Mouse (Mus musculus): ENCODE results near the gene Shisal2b. TPM values are rescaled to one million over a fixed set of nuclear protein-coding genes. Genes with fewer than 3 reads are reported as not detected.

Gene Shisal2b
- polyA plus RNA-seq, 1 experiment from 2014 or later: not detected

DNA sequence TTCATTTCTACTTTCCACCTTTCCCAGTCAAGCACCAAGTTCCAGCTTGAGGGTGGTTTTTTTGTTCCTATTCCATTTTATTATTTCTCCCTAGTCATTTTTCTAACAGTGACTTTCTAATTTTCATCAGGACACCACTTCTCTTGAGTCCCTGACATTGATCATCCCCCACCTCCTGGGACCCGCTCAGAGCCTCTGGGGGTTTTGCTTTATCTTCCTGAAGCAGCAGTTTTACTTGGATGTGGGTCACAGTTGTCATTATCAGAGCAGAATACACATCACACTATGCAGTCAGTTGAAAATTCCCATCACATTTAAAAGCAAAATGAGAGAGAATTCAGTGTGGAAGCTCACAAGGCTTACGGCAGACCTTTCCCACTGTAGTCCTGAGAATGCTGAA lies 10.0 kb downstream of the Shisal2b start:
- 82% methylated on average over 2 of the region's 2 CpGs for WGBS
- no peaks in the 10 kb centered on the region for H3K36me3 ChIP-seq
- ATAC-seq (ENCODE audit: insufficient number of reproducible peaks, insufficient read depth, low FRiP score, low TSS enrichment, low read depth): no peak
- no peaks in the 10 kb centered on the region for H3K9me3 ChIP-seq
- no peak overlapping the region for H3K27ac ChIP-seq
- H3K4me3 ChIP-seq (replicated peaks): no peak overlapping the region
- H3K9ac ChIP-seq (replicated peaks): no peak overlapping the region
- H3K4me2 ChIP-seq: no peak overlapping the region
- no peaks in the 10 kb centered on the region for H3K27me3 ChIP-seq
- H3K4me1 ChIP-seq (replicated peaks): no peaks in the 10 kb centered on the region

DNA sequence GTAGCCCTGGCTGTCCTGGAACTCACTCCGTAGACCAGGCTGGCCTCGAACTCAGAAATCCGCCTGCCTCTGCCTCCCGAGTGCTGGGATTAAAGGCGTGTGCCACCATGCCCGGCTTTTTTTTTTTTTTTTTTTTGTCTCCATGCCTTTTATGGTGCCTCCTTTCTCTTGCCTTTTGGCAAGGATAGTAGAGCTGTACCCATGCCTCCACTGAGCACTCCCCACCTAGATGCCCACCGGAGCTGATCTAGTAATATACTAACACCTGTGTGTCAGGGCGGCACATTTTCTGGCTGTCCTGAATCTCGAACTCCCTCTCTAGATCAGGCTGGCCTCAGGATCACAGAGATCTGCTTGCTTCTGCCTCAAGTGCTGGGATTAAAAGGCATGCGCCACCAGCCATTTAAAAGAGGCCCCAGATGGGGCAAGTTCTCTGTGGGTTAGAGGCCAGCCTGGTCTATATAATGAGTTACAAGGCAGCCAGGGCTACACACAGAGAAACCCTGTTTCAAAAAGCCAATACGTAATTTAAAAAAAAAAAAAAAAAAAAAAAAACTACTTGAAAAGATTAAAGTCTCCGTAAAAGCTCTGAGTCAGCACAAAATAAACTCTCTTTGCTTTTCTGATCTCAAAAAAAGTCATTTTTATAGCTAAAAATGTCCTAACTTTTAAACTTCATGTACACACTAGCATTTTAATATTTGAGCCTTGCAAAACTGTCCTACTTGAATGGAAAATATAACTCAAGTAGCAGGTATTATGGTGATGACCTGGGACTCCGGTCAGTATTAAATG lies 20.2 kb downstream of the Shisal2b start:
- Histone ChIP-seq H3K9ac (replicated peaks) (no peak overlapping the region), H3K4me2 (no peak overlapping the region), H3K27ac (no peak overlapping the region), H3K4me3 (replicated peaks) (no peak overlapping the region), H3K9me3 (no peaks in the 10 kb centered on the region), H3K4me1 (replicated peaks) (no peaks in the 10 kb centered on the region), H3K27me3 (no peaks in the 10 kb centered on the region), H3K36me3 (peaks cover 4% of the 10 kb centered on the region)
- 85% methylated on average over 12 of the region's 13 CpGs for WGBS
- ATAC-seq (ENCODE audit: insufficient number of reproducible peaks, insufficient read depth, low FRiP score, low TSS enrichment, low read depth): no peak

DNA sequence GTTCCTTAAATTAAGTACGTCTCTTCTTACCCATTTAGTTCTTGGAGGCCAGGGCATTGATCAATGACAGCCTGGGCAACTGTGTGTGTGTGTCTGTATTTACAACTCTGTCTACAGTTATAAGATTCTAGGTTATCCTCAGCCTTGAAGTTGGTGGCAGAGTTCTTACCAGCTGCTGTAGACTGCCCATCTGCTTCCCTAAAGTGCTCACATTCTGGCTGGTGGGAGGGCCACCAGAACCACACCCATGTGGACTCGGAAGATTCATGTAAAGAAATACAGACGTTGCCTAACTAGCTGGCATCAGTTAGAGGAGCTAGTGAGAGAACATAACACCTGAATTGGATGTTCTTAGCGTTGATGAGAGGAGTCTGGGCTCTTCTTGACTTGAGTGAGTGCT lies 21.8 kb downstream of the Shisal2b start:
- no peaks in the 10 kb centered on the region for H3K27me3 ChIP-seq
- H3K9me3 ChIP-seq: no peaks in the 10 kb centered on the region
- no peak overlapping the region for H3K27ac ChIP-seq
- WGBS: 64% methylated on average over 4 of the region's 4 CpGs
- H3K9ac ChIP-seq (replicated peaks): no peak overlapping the region
- no peaks in the 10 kb centered on the region for H3K4me1 ChIP-seq (replicated peaks)
- peaks cover 13% of the 10 kb centered on the region for H3K36me3 ChIP-seq
- H3K4me2 ChIP-seq: no peak overlapping the region
- H3K4me3 ChIP-seq (replicated peaks): no peak overlapping the region
- ATAC-seq (ENCODE audit: insufficient number of reproducible peaks, insufficient read depth, low FRiP score, low TSS enrichment, low read depth): no peak

DNA sequence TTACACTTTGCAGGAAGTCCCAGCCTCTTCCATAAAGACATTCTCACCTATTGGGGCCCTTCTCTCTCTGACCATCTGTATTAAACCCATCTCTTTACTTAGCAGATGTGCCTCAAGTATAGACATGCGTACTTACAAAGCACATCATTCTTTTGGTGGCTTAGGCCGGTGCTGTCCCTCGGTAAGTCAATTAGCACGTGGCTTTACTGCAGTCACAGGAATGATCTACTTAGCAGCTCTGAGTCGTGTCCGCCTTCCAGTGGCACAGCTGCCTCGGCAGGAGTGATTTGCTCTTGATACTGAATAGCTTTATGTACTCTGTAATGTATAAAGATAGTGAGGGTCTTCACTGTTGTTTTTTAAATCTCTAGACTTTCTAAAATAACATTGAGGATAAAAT lies 26.1 kb downstream of the Shisal2b start:
- Histone ChIP-seq H3K36me3 (peaks cover 46% of the 10 kb centered on the region), H3K4me2 (no peak overlapping the region), H3K4me3 (replicated peaks) (no peak overlapping the region), H3K27me3 (no peaks in the 10 kb centered on the region), H3K9ac (replicated peaks) (no peak overlapping the region), H3K9me3 (no peaks in the 10 kb centered on the region), H3K27ac (no peak overlapping the region), H3K4me1 (replicated peaks) (no peaks in the 10 kb centered on the region)
- 64% methylated on average over 7 of the region's 7 CpGs for WGBS
- ATAC-seq (ENCODE audit: insufficient number of reproducible peaks, insufficient read depth, low FRiP score, low TSS enrichment, low read depth): no peak

DNA sequence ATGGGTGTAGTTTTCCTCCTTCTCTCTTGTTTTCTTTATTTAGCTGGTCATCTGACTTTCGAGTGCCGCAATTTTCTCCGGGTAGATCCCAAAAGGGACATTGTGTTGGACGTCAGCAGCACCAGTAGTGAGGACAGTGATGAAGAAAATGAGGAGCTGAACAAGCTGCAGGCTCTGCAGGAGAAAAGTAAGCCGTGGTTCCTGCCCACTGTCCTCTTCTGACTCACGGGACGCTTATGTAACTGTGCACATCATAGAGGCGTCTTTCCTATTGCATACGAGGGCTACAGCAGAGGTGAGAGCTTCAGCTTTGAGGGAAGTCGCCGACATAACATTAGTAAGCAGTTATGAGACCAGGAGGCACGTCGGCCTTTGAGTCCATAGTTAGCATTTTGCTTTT lies 30.9 kb downstream of the Shisal2b start:
- Histone ChIP-seq H3K36me3 (peaks cover 84% of the 10 kb centered on the region), H3K27ac (no peak overlapping the region), H3K4me1 (replicated peaks) (no peaks in the 10 kb centered on the region), H3K4me3 (replicated peaks) (no peak overlapping the region), H3K27me3 (no peaks in the 10 kb centered on the region), H3K9me3 (peaks cover 4% of the 10 kb centered on the region; the same call in 1 of the 2 replicates), H3K9ac (replicated peaks) (no peak overlapping the region), H3K4me2 (no peak overlapping the region)
- 93% methylated on average over 13 of the region's 13 CpGs for WGBS
- no peak for ATAC-seq (ENCODE audit: insufficient number of reproducible peaks, insufficient read depth, low FRiP score, low TSS enrichment, low read depth)

DNA sequence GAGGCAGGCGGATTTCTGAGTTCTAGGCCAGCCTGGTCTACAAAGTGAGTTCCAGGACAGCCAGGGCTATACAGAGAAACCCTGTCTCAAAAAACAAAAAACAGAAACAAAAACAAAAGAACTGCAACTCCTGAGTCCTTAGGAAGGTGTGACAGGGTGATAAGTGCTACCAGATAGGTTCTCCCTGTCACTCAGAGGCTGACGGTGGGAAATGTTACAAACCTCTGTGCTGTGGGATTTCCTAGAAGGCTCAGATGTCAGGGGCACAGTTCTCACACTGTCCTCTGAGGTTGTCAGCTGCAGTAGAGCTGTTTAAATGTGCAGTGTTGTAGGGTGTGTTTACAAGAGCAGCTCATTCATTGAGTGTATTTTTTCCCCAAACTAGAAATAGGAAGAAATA lies 38.2 kb downstream of the Shisal2b start:
- peaks cover 8% of the 10 kb centered on the region; the same call in 1 of the 2 replicates for H3K9me3 ChIP-seq
- H3K27ac ChIP-seq: no peak overlapping the region
- no peak overlapping the region for H3K9ac ChIP-seq (replicated peaks)
- 74% methylated on average over 2 of the region's 2 CpGs for WGBS
- H3K27me3 ChIP-seq: no peaks in the 10 kb centered on the region
- H3K4me2 ChIP-seq: no peak overlapping the region
- peaks cover 10% of the 10 kb centered on the region; the same call in 1 of the 2 replicates for H3K4me1 ChIP-seq (replicated peaks)
- no peak for ATAC-seq (ENCODE audit: insufficient number of reproducible peaks, insufficient read depth, low FRiP score, low TSS enrichment, low read depth)
- H3K36me3 ChIP-seq: peaks cover 44% of the 10 kb centered on the region
- H3K4me3 ChIP-seq (replicated peaks): no peak overlapping the region

DNA sequence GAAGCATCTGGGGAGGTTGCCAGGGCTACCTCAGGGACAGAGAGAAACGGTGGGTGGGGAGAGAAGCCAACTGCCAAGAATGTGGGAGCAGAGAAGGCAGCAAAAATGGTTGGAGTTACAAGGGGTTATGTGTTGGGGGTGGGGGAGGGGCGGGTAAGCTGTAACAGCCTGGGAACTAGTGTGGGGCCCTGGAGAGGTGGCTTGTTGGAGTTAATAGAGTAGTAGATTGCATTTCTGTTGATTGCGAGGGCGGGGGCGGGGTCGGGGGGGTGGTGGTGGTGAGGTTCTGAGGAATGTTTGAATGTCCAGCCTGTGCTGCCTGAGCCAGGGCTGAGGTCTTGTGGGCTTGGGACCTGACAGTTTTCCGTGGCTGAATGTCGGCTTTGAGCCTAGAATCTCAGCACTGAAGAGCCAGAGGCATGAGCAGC lies 41.3 kb downstream of the Shisal2b start:
- Histone ChIP-seq H3K9ac (replicated peaks) (no peak overlapping the region), H3K9me3 (no peaks in the 10 kb centered on the region), H3K27ac (peak overlapping the region; percentile 72), H3K36me3 (peaks cover 23% of the 10 kb centered on the region), H3K4me2 (peak overlapping the region; percentile 33), H3K4me1 (replicated peaks) (peaks cover 19% of the 10 kb centered on the region), H3K27me3 (no peaks in the 10 kb centered on the region), H3K4me3 (replicated peaks) (no peak overlapping the region)
- 20% methylated on average over 8 of the region's 8 CpGs for WGBS
- ATAC-seq (ENCODE audit: insufficient number of reproducible peaks, insufficient read depth, low FRiP score, low TSS enrichment, low read depth): peak; percentile 75

DNA sequence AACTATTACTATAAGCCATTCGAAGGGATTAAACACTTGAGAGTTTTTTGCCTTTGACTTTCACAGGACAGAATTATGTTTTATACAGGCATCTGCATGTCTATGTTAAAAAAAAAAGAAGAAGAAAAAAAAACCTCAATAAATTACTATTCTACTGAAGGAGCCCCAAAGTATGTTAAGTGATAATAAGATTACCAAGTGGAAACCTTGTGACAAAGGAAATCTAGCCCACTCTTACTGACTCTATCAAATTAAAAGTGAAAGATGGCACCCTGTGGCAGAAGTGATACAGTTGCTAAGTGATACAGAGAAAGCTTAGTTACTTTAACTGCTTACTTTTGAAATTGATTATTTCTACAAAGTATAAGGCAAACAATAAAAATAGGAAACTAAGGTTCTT lies 41.8 kb downstream of the Shisal2b start:
- Histone ChIP-seq H3K27me3 (no peaks in the 10 kb centered on the region), H3K4me2 (peak overlapping the region; percentile 33), H3K4me3 (replicated peaks) (no peak overlapping the region), H3K27ac (no peak overlapping the region), H3K9ac (replicated peaks) (no peak overlapping the region), H3K36me3 (peaks cover 17% of the 10 kb centered on the region), H3K4me1 (replicated peaks) (peaks cover 19% of the 10 kb centered on the region), H3K9me3 (no peaks in the 10 kb centered on the region)
- 82% methylated on average over 1 of the region's 1 CpGs for WGBS
- no peak for ATAC-seq (ENCODE audit: insufficient number of reproducible peaks, insufficient read depth, low FRiP score, low TSS enrichment, low read depth)

DNA sequence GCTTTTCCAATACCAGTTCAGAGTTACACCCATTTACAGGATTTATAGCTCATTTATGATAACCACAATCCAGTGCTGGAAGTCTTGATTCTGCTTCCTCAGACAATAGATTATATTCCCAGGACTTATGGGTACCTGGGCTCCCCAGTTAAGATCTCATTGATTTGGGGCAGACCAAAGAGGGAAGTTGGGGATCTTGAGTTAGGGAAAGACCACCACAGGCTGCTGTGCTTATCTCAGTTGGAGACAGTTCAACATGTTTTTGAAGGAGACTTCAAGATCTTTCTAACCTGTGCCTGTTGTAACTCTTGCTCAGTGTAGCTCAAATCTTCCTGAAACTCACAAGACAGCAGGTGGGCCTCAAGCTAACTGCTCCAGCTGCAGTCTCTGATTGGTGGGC lies 42.5 kb downstream of the Shisal2b start:
- H3K36me3 ChIP-seq: peaks cover 16% of the 10 kb centered on the region; the same call in 1 of the 2 replicates
- H3K27ac ChIP-seq: no peak overlapping the region
- peaks cover 19% of the 10 kb centered on the region for H3K4me1 ChIP-seq (replicated peaks)
- no peak overlapping the region for H3K9ac ChIP-seq (replicated peaks)
- no peak overlapping the region for H3K4me3 ChIP-seq (replicated peaks)
- ATAC-seq (ENCODE audit: insufficient number of reproducible peaks, insufficient read depth, low FRiP score, low TSS enrichment, low read depth): no peak
- H3K4me2 ChIP-seq: no peak overlapping the region
- H3K9me3 ChIP-seq: no peaks in the 10 kb centered on the region
- H3K27me3 ChIP-seq: no peaks in the 10 kb centered on the region

DNA sequence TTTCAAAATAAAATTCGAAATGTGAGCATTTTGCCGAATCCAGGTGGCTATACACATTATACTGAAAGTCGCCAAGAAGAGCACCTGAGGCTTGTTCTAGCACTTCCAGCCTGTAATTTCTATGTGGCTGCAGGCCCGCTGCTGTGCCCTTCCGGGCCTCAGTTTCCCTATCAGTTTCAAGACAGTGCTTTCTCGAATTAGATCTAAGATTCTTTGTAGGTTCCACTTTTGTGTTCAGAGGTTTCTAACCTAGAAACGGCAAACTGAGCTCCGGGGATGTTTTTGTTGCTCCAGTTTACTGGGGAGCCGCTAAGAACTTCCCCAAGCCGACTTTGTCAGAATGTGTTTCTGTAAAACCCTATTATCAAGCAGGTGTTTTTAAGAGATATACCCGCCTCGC lies 46.0 kb downstream of the Shisal2b start:
- Histone ChIP-seq H3K9me3 (no peaks in the 10 kb centered on the region), H3K4me2 (peak overlapping the region; percentile 67), H3K4me1 (replicated peaks) (peaks cover 19% of the 10 kb centered on the region), H3K4me3 (replicated peaks) (peak overlapping the region; percentile 70), H3K36me3 (peaks cover 12% of the 10 kb centered on the region; the same call in 1 of the 2 replicates), H3K27ac (no peak overlapping the region), H3K9ac (replicated peaks) (peak overlapping the region; percentile 86), H3K27me3 (no peaks in the 10 kb centered on the region)
- no peak for ATAC-seq (ENCODE audit: insufficient number of reproducible peaks, insufficient read depth, low FRiP score, low TSS enrichment, low read depth)
- WGBS: 56% methylated on average over 12 of the region's 12 CpGs

DNA sequence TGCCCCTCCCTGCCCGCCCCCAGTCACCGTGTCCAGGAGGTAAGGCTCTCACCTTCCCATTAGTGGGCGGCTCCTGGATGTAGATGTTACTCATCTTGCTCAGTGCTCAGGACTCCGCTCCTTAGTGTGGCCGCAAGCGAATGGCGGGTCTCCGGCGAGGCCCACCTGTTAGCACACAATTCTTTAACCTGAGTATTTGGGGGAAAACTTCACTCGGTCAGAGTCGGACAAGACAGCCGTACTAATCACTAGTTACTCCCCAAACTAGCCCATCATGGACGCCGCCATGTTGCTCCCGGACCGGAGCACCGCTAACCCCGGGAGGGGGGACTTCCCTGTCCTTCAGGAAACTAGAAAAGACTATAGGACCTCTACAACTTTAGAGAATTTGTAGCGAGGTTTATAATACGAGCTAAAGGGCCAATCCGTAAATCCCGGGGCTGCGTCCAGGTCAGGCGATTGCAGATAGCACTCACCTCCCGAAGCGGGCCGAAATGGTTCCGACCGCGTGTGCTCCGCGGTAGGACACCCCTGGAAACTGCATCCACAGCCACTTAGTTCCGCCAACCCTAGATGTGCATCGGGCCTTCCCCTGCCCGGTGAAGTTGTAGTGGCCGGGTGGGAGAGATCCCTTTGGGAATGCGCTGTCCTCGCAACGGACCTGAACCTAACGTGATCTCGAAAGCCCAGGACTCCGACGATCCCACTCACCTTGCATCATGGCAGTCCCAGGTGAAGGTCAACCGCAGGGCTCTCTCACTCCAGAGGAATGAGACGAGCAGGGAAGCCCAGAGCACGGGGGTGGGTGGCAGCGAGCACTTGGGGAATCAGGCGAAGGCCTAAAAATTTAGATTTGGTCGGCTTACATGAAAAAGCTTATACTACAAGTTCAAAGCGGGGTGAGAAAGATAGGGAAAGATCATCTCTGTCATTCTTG lies 46.8 kb downstream of the Shisal2b start, which contains the start of gene Cwc27:
TSS of gene Cwc27 (minus strand) at position 508 of the 937 bp plus-strand sequence.
- peak within 1 kb of the TSS; percentile 70 for H3K4me3 ChIP-seq (replicated peaks)
- under 1% methylated on average over 50 of the region's 50 CpGs for WGBS
- H3K27ac ChIP-seq: peak within 1 kb of the TSS; percentile 54
- H3K9ac ChIP-seq (replicated peaks): peak within 1 kb of the TSS; percentile 86
- peaks cover 14% of the 10 kb centered on the region; the same call in 1 of the 2 replicates for H3K36me3 ChIP-seq
- no peaks in the 10 kb centered on the region for H3K9me3 ChIP-seq
- H3K27me3 ChIP-seq: no peaks in the 10 kb centered on the region
- H3K4me1 ChIP-seq (replicated peaks): peaks cover 11% of the 10 kb centered on the region
- H3K4me2 ChIP-seq: peak within 1 kb of the TSS; percentile 67
- ATAC-seq (ENCODE audit: insufficient number of reproducible peaks, insufficient read depth, low FRiP score, low TSS enrichment, low read depth): peak; percentile 90

Measured in limb, embryonic 12.5 days (tissue).